Mouse (Mus musculus) spleen, adult 2 months (tissue): ENCODE measurements around the gene Ly6g6c. TPM values are rescaled to one million over a fixed set of nuclear protein-coding genes. Genes with fewer than 3 reads are reported as not detected.

Source experiments
- DNase-seq, 2 experiments: peaks; one replicate each; pipeline versions ENCODE4 v3.0.0 to v3.0.0-alpha.2; 2012 to 2021; ENCODE audit warnings: low spot score in 2 of 2, low read depth in 1 of 2
- H3K27ac ChIP-seq: fragments of 200-500 bp; 2 replicates; pipeline ENCODE4 v1.5.1; 2012; ENCODE audit warnings: low read length, inconsistent platforms; ENCODE audit not compliant: insufficient read depth
- H3K27me3 ChIP-seq: fragments of 200-500 bp; 2 replicates; pipeline ENCODE4 v1.6.1; 2012; ENCODE audit warnings: mild to moderate bottlenecking, moderate library complexity, low read length, inconsistent platforms; ENCODE audit not compliant: control insufficient read depth, insufficient read depth
- H3K36me3 ChIP-seq: fragments of 200-500 bp; 2 replicates; pipeline ENCODE4 v1.6.1; 2012; ENCODE audit warnings: mild to moderate bottlenecking, low read length, inconsistent platforms; ENCODE audit not compliant: control insufficient read depth, insufficient read depth
- H3K4me1 ChIP-seq: fragments of 200-500 bp; 2 replicates; pipeline ENCODE4 v1.6.1; 2011; ENCODE audit warnings: inconsistent platforms; ENCODE audit not compliant: control insufficient read depth, insufficient read depth, insufficient read length
- H3K4me3 ChIP-seq: fragments of 200-500 bp; 2 replicates; pipeline ENCODE4 v1.5.1; 2011; ENCODE audit warnings: mild to moderate bottlenecking, inconsistent platforms; ENCODE audit not compliant: insufficient read depth, insufficient read length; ENCODE audit errors: extremely low read depth
- CTCF ChIP-seq: fragments of 200-500 bp; IDR thresholded peaks from 2 replicates; pipeline ENCODE4 v1.5.1; 2011; ENCODE audit warnings: mild to moderate bottlenecking, inconsistent platforms; ENCODE audit not compliant: insufficient read depth, insufficient read length, insufficient replicate concordance; ENCODE audit errors: extremely low read depth
- POLR2A ChIP-seq: fragments of 200-500 bp; IDR thresholded peaks from 2 replicates; pipeline ENCODE4 v1.6.1; 2011; ENCODE audit warnings: low read depth, low read length, inconsistent platforms
- WGBS: fragments of 180-500 bp; shearing (Covaris S2); methylation state at CpG from one replicate; pipeline ENCODE4 v1.1.7; 2018; 5-methylcytosine and 5-hydroxymethylcytosine counted together
- polyA plus RNA-seq: library from polyadenylated mRNA; depleted of rRNA; stranded (reverse); fragments of >200 nt; gene quantifications from 2 replicates; pipeline ENCODE4 v1.2.3, GENCODE M21; 2012

The Ly6g6c gene
- polyA plus RNA-seq, 1 experiment = 0.47 TPM

DNA sequence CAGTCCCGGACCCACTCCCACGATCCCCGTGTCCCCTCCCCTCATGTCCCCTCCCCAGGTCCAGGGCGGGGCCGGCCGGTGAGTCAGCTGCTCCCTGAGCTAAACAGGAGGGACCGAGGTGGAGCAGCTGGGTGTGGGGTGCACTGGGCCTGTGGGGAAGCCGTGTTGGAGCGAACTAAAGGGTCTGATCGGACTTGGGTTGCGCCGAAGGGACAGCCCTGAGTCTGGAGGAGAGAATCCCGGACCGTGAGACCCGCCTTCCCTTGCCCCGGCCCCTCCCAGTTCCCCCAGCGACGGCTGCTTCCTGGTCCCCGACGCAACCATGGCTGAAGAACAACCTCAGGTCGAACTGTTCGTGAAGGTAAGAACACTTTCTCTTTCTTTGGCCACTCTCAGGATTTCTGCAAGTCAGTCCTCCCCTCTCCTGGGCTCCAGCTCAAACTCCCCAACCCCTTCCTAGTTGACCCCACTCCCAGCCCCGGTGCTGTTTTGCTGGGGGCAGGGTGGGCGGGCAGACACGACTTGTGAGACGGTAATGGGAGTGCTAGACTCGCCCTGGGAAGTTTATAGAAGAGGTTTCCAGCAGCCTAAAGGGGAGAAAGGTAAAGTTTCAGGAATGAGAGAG lies 14.9 kb upstream of the Ly6g6c start:
- Histone ChIP-seq H3K27me3 (no peaks in the 10 kb centered on the region), H3K36me3 (peaks cover 21% of the 10 kb centered on the region), H3K27ac (peak overlapping the region; percentile 98), H3K4me1 (peaks cover 26% of the 10 kb centered on the region), H3K4me3 (peak overlapping the region; percentile 74)
- under 1% methylated on average over 27 of the region's 27 CpGs for WGBS
- TF ChIP-seq POLR2A (peak; percentile 70), CTCF (no peak)
- DNase-seq = peak in 1 of 2 experiments; percentile 80

DNA sequence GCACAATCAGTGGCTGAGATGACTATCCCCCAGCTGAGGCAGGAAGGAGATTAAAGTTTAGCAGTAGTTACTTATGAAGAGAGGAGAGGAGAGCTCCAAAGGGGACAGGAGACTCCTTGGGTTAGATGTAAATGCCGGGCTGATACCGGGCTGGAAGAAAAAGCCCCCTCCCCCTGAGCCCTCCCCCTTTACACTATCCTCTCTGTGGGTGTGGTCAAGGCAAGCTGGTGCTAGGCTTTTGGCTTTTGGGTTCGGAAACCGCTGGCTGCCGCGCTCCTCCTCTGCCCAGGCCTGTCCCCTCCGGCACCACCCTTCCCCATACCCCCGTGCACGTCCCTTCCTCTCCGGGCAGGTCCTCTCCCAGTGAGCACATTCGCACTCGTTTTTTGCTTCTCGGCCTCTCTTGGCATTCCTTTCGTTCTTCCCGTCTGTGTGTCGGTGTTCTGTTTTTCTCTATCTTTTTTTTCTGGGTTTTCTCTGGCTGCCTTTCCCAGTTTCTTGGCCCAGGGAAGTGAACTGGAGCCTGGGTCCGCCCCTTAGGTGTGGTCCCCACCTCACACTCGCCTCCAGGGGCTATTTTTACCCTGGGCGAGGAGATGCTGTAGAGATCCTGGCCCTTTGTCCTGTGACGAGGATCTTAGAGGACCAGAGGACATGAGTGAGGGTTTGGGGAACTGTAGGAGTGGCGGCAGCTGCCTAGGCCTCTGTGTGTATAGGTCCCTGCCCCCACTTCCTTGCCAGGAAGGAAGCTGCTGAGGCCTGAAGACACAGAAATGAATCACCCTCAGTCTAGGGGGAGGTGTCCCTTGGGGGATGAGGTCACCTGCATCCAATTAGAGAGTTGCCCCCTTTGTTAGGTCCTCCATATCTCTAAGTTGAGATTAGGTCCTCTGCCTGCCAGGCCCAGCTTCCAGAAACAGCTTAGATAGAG lies 13.8 kb upstream of the Ly6g6c start:
- H3K4me1 ChIP-seq = peaks cover 26% of the 10 kb centered on the region
- under 1% methylated on average over 21 of the region's 21 CpGs for WGBS
- peak; percentile 74 to 82 for DNase-seq

DNA sequence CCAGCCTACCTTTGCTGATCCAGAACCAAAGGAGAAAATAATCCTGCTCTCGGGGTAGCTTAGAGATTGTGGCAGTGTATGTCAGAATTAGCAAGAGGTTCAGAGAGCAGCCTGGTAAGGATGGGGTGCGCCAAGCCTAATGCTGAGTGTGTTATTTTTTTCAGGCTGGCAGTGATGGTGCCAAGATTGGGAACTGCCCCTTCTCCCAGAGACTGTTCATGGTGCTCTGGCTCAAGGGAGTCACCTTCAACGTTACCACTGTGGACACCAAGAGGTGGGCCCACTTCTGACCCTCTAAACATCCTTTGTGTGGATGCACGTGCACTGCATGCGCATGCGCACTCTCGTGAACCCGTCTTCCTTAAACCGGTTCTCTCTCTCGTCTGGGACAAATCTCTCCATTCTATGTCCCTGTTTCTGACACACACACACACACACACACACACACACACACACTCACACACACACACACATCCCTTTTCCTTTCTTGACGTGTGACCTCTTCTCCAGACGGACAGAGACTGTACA lies 12.9 kb upstream of the Ly6g6c start:
- H3K27me3 ChIP-seq = no peaks in the 10 kb centered on the region
- TF ChIP-seq CTCF = no peak
- no peak for TF ChIP-seq POLR2A
- H3K36me3 ChIP-seq = peaks cover 31% of the 10 kb centered on the region
- peak overlapping the region; percentile 98 for H3K27ac ChIP-seq
- H3K4me3 ChIP-seq = peak overlapping the region; percentile 74
- peaks cover 26% of the 10 kb centered on the region for H3K4me1 ChIP-seq
- WGBS = 81% methylated on average over 12 of the region's 12 CpGs
- no peak for DNase-seq

More for the DNA sequence above, 13.8 kb upstream of the Ly6g6c start:
- H3K27me3 ChIP-seq = no peaks in the 10 kb centered on the region
- peak overlapping the region; percentile 74 for H3K4me3 ChIP-seq
- peak; percentile 95 for TF ChIP-seq POLR2A
- TF ChIP-seq CTCF = no peak
- peaks cover 29% of the 10 kb centered on the region for H3K36me3 ChIP-seq
- peak overlapping the region; percentile 98 for H3K27ac ChIP-seq

DNA sequence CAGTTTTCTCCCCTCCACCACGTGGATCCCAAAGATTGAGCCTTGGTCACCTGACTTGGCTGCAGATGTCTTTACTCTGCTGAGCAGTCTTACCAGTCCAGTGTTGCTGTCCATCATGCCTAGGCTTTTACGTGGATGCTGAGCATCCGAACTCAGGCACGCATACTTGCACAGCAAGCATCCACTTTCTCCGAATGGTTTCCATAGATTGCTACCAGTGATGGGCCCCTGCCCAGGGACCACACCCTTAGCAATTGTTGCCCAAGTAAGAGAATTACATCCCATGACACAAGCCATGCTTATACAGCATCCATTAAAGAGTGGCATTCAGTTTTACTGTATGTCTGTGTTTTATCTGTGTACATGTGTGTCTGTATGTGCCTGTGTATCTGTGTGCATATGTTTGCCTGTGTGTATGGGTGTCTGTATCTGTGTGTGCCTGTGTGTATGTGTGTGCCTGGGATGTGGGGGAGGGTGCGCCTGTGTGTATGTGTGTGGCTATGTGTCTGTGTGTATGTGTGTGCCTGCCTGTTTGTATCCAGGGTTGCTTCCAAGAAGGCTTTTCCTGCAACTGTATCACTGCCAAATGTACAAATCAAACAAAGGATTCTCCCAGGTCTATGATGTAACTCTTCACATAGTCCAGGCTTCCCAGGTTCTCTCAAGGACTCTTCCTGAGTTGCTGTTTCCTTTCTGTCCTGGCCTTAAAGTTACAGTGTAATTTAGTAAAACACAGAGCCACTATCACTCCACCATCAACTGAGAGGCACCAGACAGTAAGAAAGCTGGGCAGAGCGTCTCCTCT lies 9.3 kb upstream of the Ly6g6c start:
- Histone ChIP-seq H3K27ac (peak overlapping the region; percentile 38; the same call in 1 of the 2 replicates), H3K4me1 (peaks cover 15% of the 10 kb centered on the region), H3K36me3 (peaks cover 34% of the 10 kb centered on the region), H3K27me3 (no peaks in the 10 kb centered on the region), H3K4me3 (no peak overlapping the region)
- TF ChIP-seq CTCF (no peak), POLR2A (no peak)
- DNase-seq = no peak
- 89% methylated on average over 7 of the region's 7 CpGs for WGBS

DNA sequence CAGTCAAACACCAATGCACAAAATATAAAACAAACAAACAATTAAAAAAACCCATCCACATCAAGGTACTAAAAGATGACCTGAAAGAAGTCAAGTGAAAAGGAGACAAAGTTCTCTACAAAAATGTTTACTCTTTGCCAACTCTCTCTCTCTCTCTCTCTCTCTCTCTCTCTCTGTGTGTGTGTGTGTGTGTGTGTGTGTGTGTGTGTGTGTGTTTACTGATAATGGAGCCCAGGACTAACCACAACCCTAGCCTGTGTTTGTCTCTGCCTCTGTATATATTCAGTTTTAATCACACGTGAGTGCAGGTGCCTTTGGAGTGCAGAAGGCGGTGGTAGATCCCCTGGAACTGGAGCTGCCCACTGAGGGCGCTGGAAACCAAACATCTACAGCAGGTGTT lies 8.1 kb upstream of the Ly6g6c start:
- Histone ChIP-seq H3K27me3 (no peaks in the 10 kb centered on the region), H3K4me1 (peaks cover 13% of the 10 kb centered on the region; the same call in 1 of the 2 replicates), H3K36me3 (peaks cover 34% of the 10 kb centered on the region), H3K27ac (no peak overlapping the region), H3K4me3 (no peak overlapping the region)
- TF ChIP-seq POLR2A = no peak
- no peak for DNase-seq
- 69% methylated on average over 3 of the region's 3 CpGs for WGBS

DNA sequence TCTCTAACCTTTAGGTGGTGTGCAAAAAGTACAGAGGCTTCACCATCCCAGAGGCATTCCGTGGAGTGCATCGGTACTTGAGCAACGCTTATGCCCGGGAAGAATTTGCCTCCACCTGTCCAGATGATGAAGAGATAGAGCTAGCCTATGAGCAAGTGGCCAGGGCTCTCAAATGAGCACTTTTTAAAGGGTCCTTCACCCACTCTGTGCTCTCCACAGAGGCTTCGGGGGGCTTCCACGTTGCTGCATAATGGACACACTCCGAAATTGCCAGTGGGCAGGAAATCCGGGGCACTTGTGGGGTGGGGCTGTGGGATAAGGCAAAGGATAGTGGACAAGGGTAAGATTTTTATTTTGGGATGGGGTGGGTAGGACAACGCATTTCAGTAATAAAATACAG lies 6.9 kb upstream of the Ly6g6c start:
- H3K4me3 ChIP-seq = no peak overlapping the region
- H3K4me1 ChIP-seq = peaks cover 7% of the 10 kb centered on the region; the same call in 1 of the 2 replicates
- 81% methylated on average over 9 of the region's 9 CpGs for WGBS
- H3K36me3 ChIP-seq = peaks cover 26% of the 10 kb centered on the region
- TF ChIP-seq CTCF = no peak
- no peak for TF ChIP-seq POLR2A
- DNase-seq = no peak
- no peaks in the 10 kb centered on the region for H3K27me3 ChIP-seq
- H3K27ac ChIP-seq = no peak overlapping the region
